Mouse (Mus musculus) midbrain, embryonic 16.5 days (tissue): Measurements from ENCODE around the gene Mpeg1. TPM values are rescaled to one million over a fixed set of nuclear protein-coding genes. Genes with fewer than 3 reads are reported as not detected.
A peak's percentile ranks its signal among the peaks of the same experiment; 100 is the strongest.

ENCODE experiments used
- ATAC-seq: fragments of 200-750 bp; cut with Nextera tagmentation; 2 replicates; pipeline ENCODE4 v1.8.0; 2017; ENCODE audit warnings: moderate TSS enrichment
- H3K27ac ChIP-seq: fragments of 300-500 bp; sonication (generic); 2 replicates; pipeline ENCODE4 v1.5.1; 2014; ENCODE audit warnings: mild to moderate bottlenecking, low read length, mixed read lengths
- H3K27me3 ChIP-seq: fragments of 300-500 bp; sonication (generic); 2 replicates; pipeline ENCODE4 v1.6.1; 2014; ENCODE audit warnings: low read depth, low read length, mixed read lengths; ENCODE audit not compliant: control insufficient read depth, insufficient read depth
- H3K36me3 ChIP-seq: fragments of 300-500 bp; sonication (generic); 2 replicates; pipeline ENCODE4 v1.6.1; 2014; ENCODE audit warnings: mild to moderate bottlenecking, low read length, moderate library complexity, mixed read lengths; ENCODE audit not compliant: control insufficient read depth, insufficient read depth
- H3K4me1 ChIP-seq: fragments of 300-500 bp; sonication (generic); 2 replicates; pipeline ENCODE4 v1.6.1; 2014; ENCODE audit warnings: mild to moderate bottlenecking, low read length, mixed read lengths; ENCODE audit not compliant: control insufficient read depth, insufficient read depth
- H3K4me2 ChIP-seq: fragments of 300-500 bp; sonication (generic); 2 replicates; pipeline ENCODE4 v1.6.1; 2014; ENCODE audit warnings: mild to moderate bottlenecking, low read length, mixed read lengths
- H3K4me3 ChIP-seq: fragments of 300-500 bp; sonication (generic); 2 replicates; pipeline ENCODE4 v1.5.1; 2014; ENCODE audit warnings: low read depth, mild to moderate bottlenecking, low read length, moderate library complexity, mixed read lengths
- H3K9ac ChIP-seq: fragments of 300-500 bp; sonication (generic); 2 replicates; pipeline ENCODE4 v1.6.1; 2014; ENCODE audit warnings: low read depth, low read length, mixed read lengths
- H3K9me3 ChIP-seq: fragments of 300-500 bp; sonication (generic); replicated peaks from 2 replicates; pipeline ENCODE4 v1.6.1; 2014; ENCODE audit warnings: mild to moderate bottlenecking, low read length, mixed read lengths; ENCODE audit not compliant: control insufficient read depth, poor library complexity, severe bottlenecking
- WGBS: fragments of 180-500 bp; shearing (Covaris S2); extraction: QIAGEN DNeasy Blood & Tissue Kit; methylation state at CpG from one replicate; pipeline ENCODE4 v1.1.7; 2014; 5-methylcytosine and 5-hydroxymethylcytosine counted together
- polyA plus RNA-seq: library from polyadenylated mRNA; unstranded; fragments of >200 nt; fragmentation: Nextera tagmentation; extraction: Ambion mirVana; gene quantifications from 2 replicates; pipeline ENCODE4 v1.2.1, GENCODE M21; 2015

The Mpeg1 gene
- polyA plus RNA-seq, 1 experiment from 2014 or later = 0.69 TPM

DNA sequence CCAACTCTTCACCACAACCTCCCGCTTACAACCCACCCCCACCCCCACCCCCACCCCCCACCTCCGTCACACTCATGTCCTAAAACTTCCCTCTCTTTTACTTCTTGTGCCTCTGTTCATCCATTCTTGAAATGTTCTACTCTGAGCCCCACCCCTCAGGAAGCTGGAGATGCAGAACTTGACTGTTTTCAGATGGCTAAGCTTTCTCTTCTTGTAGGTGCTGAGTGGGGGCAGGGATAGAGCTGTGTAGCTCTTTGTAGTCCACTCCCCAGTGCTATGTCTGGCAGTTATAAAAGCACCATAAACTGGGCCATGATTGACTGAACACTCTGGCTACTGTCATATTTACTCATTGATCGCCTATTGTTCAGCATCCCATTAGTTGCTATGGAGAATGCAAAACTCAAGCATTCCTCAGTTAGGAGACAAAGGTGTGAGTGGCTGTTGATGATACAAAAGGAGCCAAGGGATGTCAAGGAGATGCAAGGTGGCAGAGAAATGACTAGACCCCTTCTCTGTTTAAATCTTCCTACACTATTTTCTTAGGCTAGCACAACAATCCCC lies 34.5 kb downstream of the Mpeg1 start:
- H3K9ac ChIP-seq = no peak overlapping the region
- ATAC-seq = no peak
- no peak overlapping the region for H3K27ac ChIP-seq
- no peaks in the 10 kb centered on the region for H3K9me3 ChIP-seq
- peaks cover 44% of the 10 kb centered on the region for H3K4me1 ChIP-seq
- WGBS = 29% methylated on average over 3 of the region's 3 CpGs
- H3K4me2 ChIP-seq = no peak overlapping the region
- H3K27me3 ChIP-seq = no peaks in the 10 kb centered on the region
- H3K4me3 ChIP-seq = no peak overlapping the region
- peaks cover 19% of the 10 kb centered on the region for H3K36me3 ChIP-seq

DNA sequence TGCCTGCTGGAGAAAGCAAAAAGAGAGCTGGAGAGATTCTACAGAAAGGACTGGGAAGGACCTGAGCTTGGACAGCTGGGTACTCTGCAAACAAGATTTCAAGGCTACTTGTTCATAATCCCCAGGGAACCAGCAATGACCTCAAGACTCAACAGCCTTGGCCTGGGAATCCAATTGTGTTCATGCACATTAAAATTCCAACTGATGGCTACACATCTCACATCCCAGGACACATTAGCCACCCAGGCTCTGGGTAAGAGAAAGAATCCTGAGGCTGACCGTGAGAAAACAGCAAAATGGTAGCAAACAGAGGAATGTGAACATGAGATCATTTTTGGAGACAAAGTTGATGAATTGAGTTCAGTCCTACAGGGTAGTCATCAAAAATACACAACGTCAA lies 35.7 kb downstream of the Mpeg1 start:
- 68% methylated on average over 2 of the region's 2 CpGs for WGBS
- H3K36me3 ChIP-seq = peaks cover 10% of the 10 kb centered on the region
- no peaks in the 10 kb centered on the region for H3K9me3 ChIP-seq
- H3K9ac ChIP-seq = no peak overlapping the region
- H3K4me2 ChIP-seq = no peak overlapping the region
- no peaks in the 10 kb centered on the region for H3K27me3 ChIP-seq
- ATAC-seq = no peak
- H3K4me1 ChIP-seq = peaks cover 42% of the 10 kb centered on the region
- no peak overlapping the region for H3K27ac ChIP-seq
- no peak overlapping the region for H3K4me3 ChIP-seq

DNA sequence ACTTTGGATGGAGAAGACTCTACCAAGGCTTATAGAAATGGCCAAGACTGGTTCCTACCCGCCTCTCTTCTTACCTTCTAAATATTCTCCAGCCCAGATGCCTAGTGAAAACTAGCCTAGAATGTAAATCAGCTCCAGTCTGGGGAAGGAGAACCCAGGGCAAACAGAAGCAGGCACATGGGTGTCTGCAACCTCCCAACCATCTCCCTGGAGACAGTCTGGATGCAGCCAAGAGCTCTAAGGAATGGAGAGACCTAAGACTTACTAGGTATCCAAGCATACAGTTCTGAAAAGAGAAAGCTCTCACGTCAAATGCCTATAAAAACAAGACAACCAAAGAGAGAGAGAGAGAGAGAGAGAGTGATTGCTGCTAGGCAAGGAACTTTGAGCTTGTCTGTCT lies 37.3 kb downstream of the Mpeg1 start:
- Histone ChIP-seq H3K9me3 (no peaks in the 10 kb centered on the region), H3K4me2 (peak overlapping the region; percentile 16; the same call in 1 of the 2 replicates), H3K9ac (no peak overlapping the region), H3K27ac (peak overlapping the region; percentile 10; the same call in 1 of the 2 replicates), H3K4me3 (no peak overlapping the region), H3K27me3 (no peaks in the 10 kb centered on the region), H3K36me3 (no peaks in the 10 kb centered on the region), H3K4me1 (peaks cover 46% of the 10 kb centered on the region)
- ATAC-seq = no peak
- WGBS = 54% methylated on average over 2 of the region's 2 CpGs

DNA sequence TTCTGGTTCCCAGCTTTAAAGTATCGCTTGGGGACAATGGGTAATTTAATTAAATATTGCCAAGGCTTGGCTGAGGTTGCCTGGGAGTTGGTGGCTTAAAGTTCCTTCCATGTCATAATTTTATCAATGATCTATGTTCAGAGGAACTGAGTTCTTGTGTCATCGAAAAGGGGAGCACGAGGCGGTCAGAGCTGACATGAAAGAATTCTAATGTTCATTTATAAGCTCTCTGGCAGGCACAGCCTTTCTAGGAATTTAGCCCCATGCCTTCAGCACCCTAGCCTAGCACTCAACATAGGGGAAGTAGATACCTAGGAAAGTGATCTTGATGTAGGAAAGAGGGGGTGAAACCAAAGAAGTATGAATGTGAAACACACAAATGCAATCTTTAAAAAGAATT lies 37.7 kb downstream of the Mpeg1 start:
- no peak overlapping the region for H3K9ac ChIP-seq
- peak overlapping the region; percentile 10 for H3K27ac ChIP-seq
- H3K4me2 ChIP-seq = peak overlapping the region; percentile 88
- H3K27me3 ChIP-seq = no peaks in the 10 kb centered on the region
- ATAC-seq = no peak
- no peaks in the 10 kb centered on the region for H3K9me3 ChIP-seq
- 51% methylated on average over 4 of the region's 4 CpGs for WGBS
- peaks cover 46% of the 10 kb centered on the region for H3K4me1 ChIP-seq
- H3K36me3 ChIP-seq = no peaks in the 10 kb centered on the region
- H3K4me3 ChIP-seq = no peak overlapping the region

DNA sequence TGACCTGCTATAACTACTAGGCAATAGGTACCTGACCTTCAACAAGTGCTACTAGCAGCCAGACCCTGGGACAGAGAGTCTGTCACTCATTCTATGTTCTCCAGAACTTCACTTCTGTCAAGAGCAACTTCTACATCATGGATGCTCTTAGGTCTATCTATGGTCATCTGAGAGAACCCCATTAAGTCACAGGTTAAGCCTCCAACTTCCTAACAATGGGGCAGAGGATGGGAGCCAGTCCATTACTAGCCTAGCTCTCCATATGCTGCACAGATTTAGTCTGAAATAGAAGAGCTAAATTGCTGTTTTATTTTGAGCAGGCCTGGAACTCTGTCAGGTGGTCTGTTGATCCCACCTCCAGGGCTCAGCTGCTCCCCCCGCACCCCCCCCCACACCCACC lies 38.4 kb downstream of the Mpeg1 start:
- Histone ChIP-seq H3K36me3 (no peaks in the 10 kb centered on the region), H3K4me3 (peak overlapping the region; percentile 94; the same call in 1 of the 2 replicates), H3K9me3 (no peaks in the 10 kb centered on the region), H3K4me2 (peak overlapping the region; percentile 88), H3K4me1 (peaks cover 45% of the 10 kb centered on the region), H3K9ac (no peak overlapping the region), H3K27ac (peak overlapping the region; percentile 10), H3K27me3 (no peaks in the 10 kb centered on the region)
- ATAC-seq = no peak
- WGBS = 14% methylated on average over 1 of the region's 1 CpGs

DNA sequence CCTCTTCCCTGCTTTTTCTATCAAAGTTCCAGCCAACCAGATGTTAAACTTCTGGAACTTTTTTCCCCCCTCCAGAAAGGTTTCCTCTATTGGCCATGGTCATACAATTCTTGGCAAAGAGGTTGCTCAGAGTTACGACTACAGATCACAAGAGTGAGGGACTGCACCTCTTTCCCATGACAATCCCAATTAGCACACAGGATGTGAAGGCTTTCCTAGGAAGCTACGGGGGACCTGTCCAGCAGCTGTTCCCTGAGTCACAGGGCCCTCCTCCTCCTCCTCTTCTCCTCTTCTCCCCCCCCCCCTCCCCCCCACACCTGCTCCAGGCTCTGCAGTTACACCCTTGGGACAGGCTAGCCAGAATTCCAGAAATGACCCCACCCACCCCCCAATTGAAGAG lies 38.9 kb downstream of the Mpeg1 start:
- Histone ChIP-seq H3K4me3 (peak overlapping the region; percentile 94), H3K36me3 (no peaks in the 10 kb centered on the region), H3K9me3 (no peaks in the 10 kb centered on the region), H3K4me1 (peaks cover 40% of the 10 kb centered on the region), H3K4me2 (peak overlapping the region; percentile 88), H3K9ac (peak overlapping the region; percentile 99), H3K27me3 (no peaks in the 10 kb centered on the region), H3K27ac (peak overlapping the region; percentile 97)
- 3% methylated on average over 2 of the region's 2 CpGs for WGBS
- no peak for ATAC-seq

DNA sequence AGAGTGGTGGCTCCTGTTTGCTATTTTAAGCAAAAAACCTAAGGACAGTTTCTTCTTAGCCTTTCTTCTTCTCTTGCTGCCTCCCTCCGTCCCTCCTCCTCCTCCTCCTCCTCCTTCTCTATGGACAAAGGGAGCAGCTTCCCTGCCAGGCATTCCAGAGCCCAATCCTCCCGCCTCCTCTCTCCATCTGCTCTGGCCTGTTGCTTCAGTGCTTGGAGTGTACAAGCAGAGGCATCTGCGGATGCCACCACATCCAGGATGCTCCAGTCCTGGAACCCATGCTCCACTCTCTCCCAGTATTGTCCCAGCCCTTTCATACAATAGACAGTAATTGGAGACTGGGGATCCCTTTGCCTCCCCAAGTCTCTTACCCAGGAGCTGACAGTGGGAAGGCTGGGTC lies 39.5 kb downstream of the Mpeg1 start:
- Histone ChIP-seq H3K4me2 (peak overlapping the region; percentile 88), H3K27ac (peak overlapping the region; percentile 97), H3K36me3 (no peaks in the 10 kb centered on the region), H3K9ac (peak overlapping the region; percentile 99), H3K4me1 (peaks cover 37% of the 10 kb centered on the region), H3K27me3 (no peaks in the 10 kb centered on the region), H3K9me3 (no peaks in the 10 kb centered on the region), H3K4me3 (peak overlapping the region; percentile 94)
- ATAC-seq = peak; percentile 29
- WGBS = 0% methylated on average over 3 of the region's 3 CpGs

DNA sequence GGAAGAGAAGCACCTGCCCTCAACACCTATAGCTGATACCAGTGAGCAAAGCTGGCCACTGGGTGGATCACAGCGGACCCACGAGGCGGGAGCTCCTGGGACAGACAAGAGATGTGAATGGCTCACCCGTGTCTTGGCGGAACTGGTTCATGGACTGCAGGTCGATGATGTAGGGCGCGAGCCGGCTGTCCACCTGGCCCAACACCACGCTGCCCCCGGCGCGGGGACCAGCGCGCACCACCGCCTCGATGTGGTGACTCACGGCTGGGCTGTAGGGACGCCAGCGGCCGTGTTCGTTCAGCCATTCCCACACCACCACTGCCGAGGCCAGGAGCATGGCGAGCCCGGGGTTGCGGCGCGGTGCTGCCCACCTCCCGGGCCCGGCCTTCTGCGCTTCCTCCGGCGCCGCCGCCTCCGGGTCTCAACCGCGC lies 40.3 kb downstream of the Mpeg1 start:
- Histone ChIP-seq H3K4me3 (peak overlapping the region; percentile 94), H3K36me3 (no peaks in the 10 kb centered on the region), H3K9me3 (no peaks in the 10 kb centered on the region), H3K4me2 (peak overlapping the region; percentile 88), H3K27ac (peak overlapping the region; percentile 97), H3K27me3 (no peaks in the 10 kb centered on the region), H3K9ac (peak overlapping the region; percentile 99), H3K4me1 (peaks cover 31% of the 10 kb centered on the region)
- ATAC-seq = peak; percentile 70
- WGBS = under 1% methylated on average over 36 of the region's 38 CpGs

DNA sequence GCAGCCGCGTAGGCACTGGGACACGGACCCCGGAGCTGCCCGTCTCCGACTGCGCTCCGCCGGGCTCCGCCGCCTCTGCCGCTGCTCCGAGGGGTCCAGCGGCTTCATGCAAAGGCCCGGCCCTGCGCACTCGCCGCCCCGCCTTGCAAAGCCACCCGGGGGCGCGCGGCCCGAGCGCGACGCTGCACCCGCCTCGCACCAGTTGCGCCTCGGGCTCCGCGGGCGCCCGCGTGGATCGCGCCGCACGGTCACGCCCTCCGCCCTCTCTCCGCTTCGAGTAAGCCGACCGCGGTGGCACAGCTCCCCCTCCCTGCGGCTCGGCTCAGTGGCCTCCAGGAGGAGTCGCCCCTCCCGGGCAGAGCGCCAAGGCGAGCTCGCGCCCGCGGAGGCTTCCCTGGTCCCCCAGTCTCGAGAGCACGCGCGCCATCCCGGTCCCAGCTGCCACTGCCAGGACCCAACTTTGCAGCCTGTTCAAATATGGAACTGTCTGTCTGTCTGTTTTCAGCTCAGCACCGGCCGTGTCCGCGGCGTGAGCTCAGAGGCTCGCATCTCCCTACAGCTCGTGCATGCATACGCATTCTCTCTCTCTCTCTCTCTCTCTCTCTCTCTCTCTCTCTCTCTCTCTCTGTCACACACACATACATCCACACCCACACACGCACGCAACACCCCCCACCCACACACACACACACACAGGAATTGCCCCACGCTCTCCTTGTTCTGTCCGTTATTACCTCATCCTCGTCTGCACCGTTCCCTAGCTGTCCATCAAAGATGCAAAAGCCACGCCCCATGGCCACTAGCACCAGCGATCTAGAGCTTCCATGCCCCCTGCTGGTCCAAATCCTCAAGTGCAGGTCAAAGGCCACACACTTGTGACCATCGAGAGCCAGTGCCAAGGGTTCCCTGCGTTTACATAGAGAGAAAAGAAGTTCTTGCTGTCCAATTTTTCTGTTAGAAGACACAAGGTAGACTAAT lies 41.1 kb downstream of the Mpeg1 start, which contains the start of gene Dtx4:
Gene Dtx4 (minus strand): TSS at position 85 of the 978 bp plus-strand sequence.
- H3K27ac ChIP-seq = peak within 1 kb of the TSS; percentile 97
- peak within 1 kb of the TSS; percentile 99 for H3K9ac ChIP-seq
- no peaks in the 10 kb centered on the region for H3K27me3 ChIP-seq
- ATAC-seq = peak; percentile 94
- WGBS = under 1% methylated on average over 76 of the region's 80 CpGs
- H3K36me3 ChIP-seq = no peaks in the 10 kb centered on the region
- peaks cover 31% of the 10 kb centered on the region for H3K4me1 ChIP-seq
- peak within 1 kb of the TSS; percentile 94 for H3K4me3 ChIP-seq
- H3K9me3 ChIP-seq = no peaks in the 10 kb centered on the region
- peak within 1 kb of the TSS; percentile 88 for H3K4me2 ChIP-seq
